Mouse (Mus musculus) midbrain, embryonic 12.5 days (tissue): Measurements from ENCODE around the gene Ccdc154. TPM values are rescaled to one million over a fixed set of nuclear protein-coding genes. Genes with fewer than 3 reads are reported as not detected.

Source experiments
- polyA plus RNA-seq: library from polyadenylated mRNA; unstranded; fragments of >200 nt; fragmentation: Nextera tagmentation; extraction: Ambion mirVana; gene quantifications from 2 replicates; pipeline ENCODE4 v1.2.1, GENCODE M21; 2016

The Ccdc154 gene
- polyA plus RNA-seq, 1 experiment from 2014 or later, result not detected

Other genes starting within 250 kb of the Ccdc154 start
- gene Mapk8ip3, start 225.5 kb upstream of the Ccdc154 start, polyA plus RNA-seq, result 78.7 and 80.0 TPM in 2 replicates
- 279 and 292 TPM in 2 replicates for gene Jpt2, start 201.8 kb upstream of the Ccdc154 start, polyA plus RNA-seq
- 12.8 and 15.0 TPM in 2 replicates for gene Cramp1l, start 146.7 kb upstream of the Ccdc154 start, polyA plus RNA-seq
- 28.4 and 28.6 TPM in 2 replicates for gene Ift140, start 146.4 kb upstream of the Ccdc154 start, polyA plus RNA-seq
- 10.1 and 10.4 TPM in 2 replicates for gene Tmem204, start 78.9 kb upstream of the Ccdc154 start, polyA plus RNA-seq
- gene Telo2, start 46.5 kb upstream of the Ccdc154 start, polyA plus RNA-seq, result 45.5 and 46.3 TPM in 2 replicates
- not detected in 2 replicates for gene Ptx4, start 41.7 kb upstream of the Ccdc154 start, polyA plus RNA-seq
- gene Clcn7, start 29.1 kb upstream of the Ccdc154 start, polyA plus RNA-seq, result 26.8 and 28.7 TPM in 2 replicates
- gene Gm38655, start 13.0 kb downstream of the Ccdc154 start, polyA plus RNA-seq, result not detected in 2 replicates
- gene BC003965, start 22.1 kb downstream of the Ccdc154 start, polyA plus RNA-seq, result 33.4 and 33.6 TPM in 2 replicates
- 10.0 and 10.9 TPM in 2 replicates for gene Unkl, start 25.9 kb downstream of the Ccdc154 start, polyA plus RNA-seq
- gene Gnptg, start 77.7 kb downstream of the Ccdc154 start, polyA plus RNA-seq, result 66.8 and 68.4 TPM in 2 replicates
- 67.2 and 67.7 TPM in 2 replicates for gene Tsr3, start 77.7 kb downstream of the Ccdc154 start, polyA plus RNA-seq
- gene Baiap3, start 93.9 kb downstream of the Ccdc154 start, polyA plus RNA-seq, result 4.2 and 4.6 TPM in 2 replicates
- gene Ube2i, start 112.2 kb downstream of the Ccdc154 start, polyA plus RNA-seq, result 818 and 823 TPM in 2 replicates
- gene Prss34, start 135.9 kb downstream of the Ccdc154 start, polyA plus RNA-seq, result not detected in 2 replicates
- not detected in 2 replicates for gene Prss28, start 146.2 kb downstream of the Ccdc154 start, polyA plus RNA-seq
- not detected in 2 replicates for gene Prss29, start 156.2 kb downstream of the Ccdc154 start, polyA plus RNA-seq
- gene Tpsab1, start 183.1 kb downstream of the Ccdc154 start, polyA plus RNA-seq, result not detected in 2 replicates
- not detected in 2 replicates for gene Tpsb2, start 203.8 kb downstream of the Ccdc154 start, polyA plus RNA-seq
- 0.22 and 0.92 TPM in 2 replicates for gene Tpsg1, start 206.8 kb downstream of the Ccdc154 start, polyA plus RNA-seq